Mouse (Mus musculus) MEL (cell line): ENCODE measurements around the gene Ambra1. TPM values are rescaled to one million over a fixed set of nuclear protein-coding genes. Genes with fewer than 3 reads are reported as not detected.

Experiments used
- DNase-seq: peaks from one replicate; pipeline ENCODE4 v3.0.0; 2011; ENCODE audit warnings: low read depth, low spot score
- H3K27ac ChIP-seq: 2 replicates; pipeline ENCODE4 v1.5.1; 2012; ENCODE audit warnings: low read depth, mild to moderate bottlenecking, control low read depth, low read length, moderate library complexity; ENCODE audit not compliant: control insufficient read depth
- H3K27me3 ChIP-seq, 2 experiments: fragments of 150-350 bp in 1 of 2; sonication (generic) in 1 of 2; 2 replicates each; pipeline ENCODE4 v1.6.1; 2012; ENCODE audit warnings: low read length in 2 of 2, mild to moderate bottlenecking in 2 of 2, improper control_type of control experiment in 1 of 2, moderate library complexity in 1 of 2; ENCODE audit not compliant: insufficient read depth in 2 of 2, control insufficient read depth in 1 of 2
- H3K36me3 ChIP-seq, 2 experiments: 2 replicates each; pipeline ENCODE4 v1.6.1; 2012 to 2014; ENCODE audit warnings: low read length in 2 of 2, improper control_type of control experiment in 1 of 2, inconsistent platforms in 1 of 2, mild to moderate bottlenecking in 1 of 2; ENCODE audit not compliant: insufficient read depth in 2 of 2, control insufficient read depth in 1 of 2
- H3K4me1 ChIP-seq, 2 experiments: fragments of 150-350 bp in 1 of 2; sonication (generic) in 1 of 2; 2 replicates each; pipeline ENCODE4 v1.6.1; 2012; ENCODE audit warnings: low read length in 2 of 2, improper control_type of control experiment in 1 of 2, mild to moderate bottlenecking in 1 of 2; ENCODE audit not compliant: insufficient read depth in 2 of 2, control insufficient read depth in 1 of 2
- H3K4me3 ChIP-seq, 2 experiments: fragments of 150-350 bp in 1 of 2; sonication (generic) in 1 of 2; 2 replicates each; pipeline ENCODE4 v1.5.1; 2012; ENCODE audit warnings: low read depth in 2 of 2, low read length in 2 of 2, mild to moderate bottlenecking in 2 of 2, moderate library complexity in 2 of 2, control low read depth in 1 of 2, improper control_type of control experiment in 1 of 2; ENCODE audit not compliant: control insufficient read depth in 1 of 2, insufficient read depth in 1 of 2
- H3K79me2 ChIP-seq: 2 replicates; pipeline ENCODE4 v1.6.1; 2012; ENCODE audit warnings: mild to moderate bottlenecking, low read length, moderate library complexity; ENCODE audit not compliant: control insufficient read depth, poor library complexity, insufficient read depth
- H3K9ac ChIP-seq: 2 replicates; pipeline ENCODE4 v1.6.1; 2012; ENCODE audit warnings: low read depth, mild to moderate bottlenecking, control low read depth, low read length, moderate library complexity; ENCODE audit not compliant: control insufficient read depth, poor library complexity, severe bottlenecking
- H3K9me3 ChIP-seq: fragments of 150-350 bp; sonication (generic); replicated peaks from 2 replicates; pipeline ENCODE4 v1.6.1; 2012; ENCODE audit warnings: mild to moderate bottlenecking, low read length, improper control_type of control experiment, moderate library complexity; ENCODE audit not compliant: insufficient read depth
- BHLHE40 ChIP-seq: IDR thresholded peaks from 2 replicates; pipeline ENCODE4 v1.6.1; 2012; ENCODE audit warnings: low read depth, mild to moderate bottlenecking, inconsistent platforms, low read length, improper control_type of control experiment, borderline replicate concordance
- CHD2 ChIP-seq: IDR thresholded peaks from 2 replicates; pipeline ENCODE4 v1.6.1; 2011; ENCODE audit warnings: low read length, improper control_type of control experiment
- CTCF ChIP-seq, 3 experiments: IDR thresholded peaks in 2 of 3; conservative IDR thresholded peaks in 1 of 3; 2 replicates each; pipeline ENCODE4 v1.5.1; 2011 to 2012; ENCODE audit warnings: low read length in 3 of 3, low read depth in 2 of 3, mild to moderate bottlenecking in 2 of 3, improper control_type of control experiment in 1 of 3, inconsistent platforms in 1 of 3, mixed read lengths in 1 of 3, moderate library complexity in 1 of 3; ENCODE audit not compliant: control insufficient read depth in 1 of 3, insufficient read depth in 1 of 3, poor library complexity in 1 of 3, severe bottlenecking in 1 of 3
- E2F4 ChIP-seq: IDR thresholded peaks from 2 replicates; pipeline ENCODE4 v1.6.1; 2011; ENCODE audit warnings: low read depth, low read length, improper control_type of control experiment, borderline replicate concordance
- ELF1 ChIP-seq: IDR thresholded peaks from 2 replicates; pipeline ENCODE4 v1.6.1; 2014; ENCODE audit warnings: low read depth, mild to moderate bottlenecking, inconsistent platforms, low read length, improper control_type of control experiment, moderate library complexity
- EP300 ChIP-seq, 2 experiments: IDR thresholded peaks; 2 replicates each; pipeline ENCODE4 v1.6.1; 2011; ENCODE audit warnings: improper control_type of control experiment in 2 of 2, low read length in 2 of 2, low read depth in 1 of 2, mild to moderate bottlenecking in 1 of 2
- ETS1 ChIP-seq: IDR thresholded peaks from 2 replicates; pipeline ENCODE4 v1.6.1; 2012; ENCODE audit warnings: low read depth, mild to moderate bottlenecking, inconsistent platforms, low read length, improper control_type of control experiment, moderate library complexity
- GATA1 ChIP-seq: IDR thresholded peaks from 2 replicates; pipeline ENCODE4 v1.6.1; 2011; ENCODE audit warnings: low read depth, low read length, improper control_type of control experiment
- HCFC1 ChIP-seq: IDR thresholded peaks from 2 replicates; pipeline ENCODE4 v1.6.1; 2012; ENCODE audit warnings: low read depth, mild to moderate bottlenecking, inconsistent platforms, low read length, improper control_type of control experiment, moderate library complexity
- KAT2A ChIP-seq: conservative IDR thresholded peaks from 2 replicates; pipeline ENCODE4 v1.6.1; 2012; ENCODE audit warnings: low read depth, low read length, improper control_type of control experiment, inconsistent platforms
- MAFK ChIP-seq: IDR thresholded peaks from 2 replicates; pipeline ENCODE4 v1.6.1; 2011; ENCODE audit warnings: low read depth, mild to moderate bottlenecking, low read length, improper control_type of control experiment, borderline replicate concordance
- MAX ChIP-seq: IDR thresholded peaks from 2 replicates; pipeline ENCODE4 v1.6.1; 2011; ENCODE audit warnings: low read length, improper control_type of control experiment
- MAZ ChIP-seq: IDR thresholded peaks from 2 replicates; pipeline ENCODE4 v1.6.1; 2012; ENCODE audit warnings: low read depth, mild to moderate bottlenecking, inconsistent platforms, low read length, improper control_type of control experiment
- MEF2A ChIP-seq: IDR thresholded peaks from 2 replicates; pipeline ENCODE4 v1.6.1; 2014; ENCODE audit warnings: low read depth, mild to moderate bottlenecking, inconsistent platforms, low read length, improper control_type of control experiment; ENCODE audit not compliant: poor library complexity, insufficient replicate concordance, severe bottlenecking; ENCODE audit errors: extremely low read depth
- MYB ChIP-seq: IDR thresholded peaks from 2 replicates; pipeline ENCODE4 v1.6.1; 2011; ENCODE audit warnings: mild to moderate bottlenecking, low read depth, low read length, improper control_type of control experiment
- MYC ChIP-seq: IDR thresholded peaks from 2 replicates; pipeline ENCODE4 v1.6.1; 2011; ENCODE audit warnings: low read depth, mild to moderate bottlenecking, low read length, improper control_type of control experiment, moderate library complexity
- NELFE ChIP-seq: IDR thresholded peaks from 2 replicates; pipeline ENCODE4 v1.6.1; 2011; ENCODE audit warnings: low read depth, low read length, improper control_type of control experiment
- NRF1 ChIP-seq: IDR thresholded peaks from 2 replicates; pipeline ENCODE4 v1.6.1; 2014; ENCODE audit warnings: low read depth, mild to moderate bottlenecking, inconsistent platforms, low read length, improper control_type of control experiment, moderate library complexity; ENCODE audit not compliant: poor library complexity, insufficient read depth, severe bottlenecking
- POLR2AphosphoS2 ChIP-seq: IDR thresholded peaks from 2 replicates; pipeline ENCODE4 v1.6.1; 2011; ENCODE audit warnings: low read length, improper control_type of control experiment
- RAD21 ChIP-seq: IDR thresholded peaks from 2 replicates; pipeline ENCODE4 v1.6.1; 2011; ENCODE audit warnings: mild to moderate bottlenecking, low read depth, low read length, improper control_type of control experiment
- RCOR1 ChIP-seq: IDR thresholded peaks from 2 replicates; pipeline ENCODE4 v1.6.1; 2012; ENCODE audit warnings: low read depth, mild to moderate bottlenecking, inconsistent platforms, low read length, improper control_type of control experiment
- UBTF ChIP-seq: IDR thresholded peaks from 2 replicates; pipeline ENCODE4 v1.6.1; 2012; ENCODE audit warnings: low read depth, mild to moderate bottlenecking, inconsistent platforms, low read length, improper control_type of control experiment, moderate library complexity, borderline replicate concordance; ENCODE audit not compliant: insufficient read depth
- ZC3H11A ChIP-seq: IDR thresholded peaks from 2 replicates; pipeline ENCODE4 v1.6.1; 2012; ENCODE audit warnings: low read depth, mild to moderate bottlenecking, inconsistent platforms, low read length, improper control_type of control experiment
- ZMIZ1 ChIP-seq: IDR thresholded peaks from 2 replicates; pipeline ENCODE4 v1.6.1; 2012; ENCODE audit warnings: low read depth, mild to moderate bottlenecking, inconsistent platforms, low read length, improper control_type of control experiment, moderate library complexity
- ZNF384 ChIP-seq: IDR thresholded peaks from 2 replicates; pipeline ENCODE4 v1.6.1; 2012; ENCODE audit warnings: low read depth, mild to moderate bottlenecking, inconsistent platforms, low read length, improper control_type of control experiment
- polyA plus RNA-seq, 2 experiments: library from polyadenylated mRNA; stranded (reverse) in 1 of 2; unstranded in 1 of 2; fragments of >175 nt in 1 of 2; fragments of >200 nt in 1 of 2; gene quantifications; 2 replicates each; pipeline versions ENCODE4 v1.2.1 to v1.2.4; 2012; ENCODE audit warnings: low replicate concordance in 2 of 2, low read depth in 1 of 2; ENCODE audit not compliant: insufficient read length in 2 of 2, insufficient read depth in 1 of 2, missing spikeins in 1 of 2
- total RNA-seq: library from RNA; depleted of rRNA; stranded (reverse); fragments of 300-350 nt; gene quantifications from 2 replicates; pipeline ENCODE4 v1.2.3, GENCODE M21; 2012

Gene Ambra1
- total and polyA plus RNA-seq, 3 experiments: 14.6 to 24.7 TPM; not detected in 1

GRCm38 (mm10) chr2:91705736-91706135, 24.2 kb upstream of the Ambra1 start:
- Histone ChIP-seq H3K4me3 (no peak overlapping the region), H3K79me2 (peaks cover 12% of the 10 kb centered on the region), H3K4me1 (peaks cover 0 to 4% of the 10 kb centered on the region in 2 experiments; a peak in 2 of 4 replicates), H3K9ac (no peak overlapping the region), H3K27me3 (no peaks in the 10 kb centered on the region), H3K27ac (no peak overlapping the region), H3K9me3 (no peaks in the 10 kb centered on the region), H3K36me3 (peaks cover 1 to 7% of the 10 kb centered on the region in 2 experiments; a peak in 3 of 4 replicates)
- no peak for DNase-seq
- TF ChIP-seq CHD2 (no peak), CTCF (IDR thresholded peaks at IDR 0.05 in 2 of 3, conservative IDR thresholded peaks at IDR 0.05 in 1 of 3; ENCODE audit: control insufficient read depth in 1 of 3, insufficient read depth in 1 of 3, low read depth in 2 of 3, low read length in 3 of 3, poor library complexity in 1 of 3, severe bottlenecking in 1 of 3) (no peak), ELF1 (no peak), NELFE (no peak), MYB (no peak), ETS1 (no peak), MAX (no peak), ZNF384 (no peak), RAD21 (no peak), E2F4 (no peak), KAT2A (no peak), MEF2A (no peak), EP300 (IDR thresholded peaks at IDR 0.05; ENCODE audit: low read depth in 1 of 2, low read length in 2 of 2) (no peak), GATA1 (no peak), RCOR1 (no peak), UBTF (no peak), ZMIZ1 (no peak), HCFC1 (no peak)

DNA sequence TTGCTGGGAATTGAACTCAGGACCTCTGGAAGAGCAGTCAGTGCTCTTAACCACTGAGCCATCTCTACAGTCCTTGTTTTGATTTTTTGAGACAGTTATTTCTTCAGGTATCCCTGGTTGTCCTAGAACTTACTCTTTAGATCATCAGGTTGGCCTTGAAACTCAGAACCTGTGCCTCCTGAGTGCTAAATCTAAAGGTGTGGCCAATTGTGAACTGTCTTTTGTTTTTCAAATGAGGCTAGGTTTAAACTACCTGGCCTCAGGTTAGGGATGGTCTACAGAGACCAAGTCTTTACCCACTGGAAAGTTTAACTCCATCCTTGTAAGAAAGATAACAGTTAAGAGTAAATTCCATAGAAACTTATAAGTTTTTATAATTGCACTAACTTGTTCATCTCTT, 23.5 kb upstream of the Ambra1 start:
- no peak overlapping the region for H3K9ac ChIP-seq
- H3K27me3 ChIP-seq: no peaks in the 10 kb centered on the region
- no peak overlapping the region for H3K4me3 ChIP-seq
- no peaks in the 10 kb centered on the region for H3K9me3 ChIP-seq
- H3K79me2 ChIP-seq: peaks cover 15% of the 10 kb centered on the region
- no peak for DNase-seq
- TF ChIP-seq NRF1 (no peak), ZMIZ1 (no peak), ETS1 (no peak), HCFC1 (no peak), BHLHE40 (no peak), POLR2AphosphoS2 (no peak), CTCF (IDR thresholded peaks at IDR 0.05 in 2 of 3, conservative IDR thresholded peaks at IDR 0.05 in 1 of 3; ENCODE audit: control insufficient read depth in 1 of 3, insufficient read depth in 1 of 3, low read depth in 2 of 3, low read length in 3 of 3, poor library complexity in 1 of 3, severe bottlenecking in 1 of 3) (no peak), MAX (no peak), RAD21 (no peak), MAFK (no peak), MYB (no peak), MAZ (no peak), MYC (no peak), E2F4 (no peak), MEF2A (no peak), ZC3H11A (no peak)
- TF ChIP-seq, all 39 proteins: peak for 0
- peaks cover 1 to 7% of the 10 kb centered on the region in 2 experiments; a peak in 3 of 4 replicates for H3K36me3 ChIP-seq
- H3K4me1 ChIP-seq: peaks cover 0 to 4% of the 10 kb centered on the region in 2 experiments; a peak in 2 of 4 replicates
- H3K27ac ChIP-seq: no peak overlapping the region
